Mouse (Mus musculus): ENCODE results near the gene Knstrn. TPM values are rescaled to one million over a fixed set of nuclear protein-coding genes. Genes with fewer than 3 reads are reported as not detected.

Knstrn gene
- polyA plus RNA-seq (2011; ENCODE audit: insufficient read depth, insufficient read length, low replicate concordance, missing spikeins), result 101 and 133 TPM in 2 replicates

GRCm38 (mm10) chr2:118813981-118814836, at the start of gene Knstrn:
TSS of gene Knstrn (plus strand) at chr2:118814003.
- Histone ChIP-seq H3K4me1 (ENCODE audit: control insufficient read depth, insufficient read depth, low read length) (peaks cover 2% of the 10 kb centered on the region; the same call in 1 of the 2 replicates), H3K4me3 (replicated peaks; ENCODE audit: control insufficient read depth, low read depth, low read length) (peak within 1 kb of the TSS; percentile 90), H3K27ac (ENCODE audit: control insufficient read depth, insufficient read depth, low read depth, low read length, poor library complexity) (peak within 1 kb of the TSS; percentile 68)
- WGBS, result 1% methylated on average over 49 of the region's 49 CpGs
- peak; percentile 48; the same call in 1 of the 2 replicates for TF ChIP-seq POLR2A (IDR thresholded peaks at IDR 0.05; ENCODE audit: borderline replicate concordance, control insufficient read depth, low read depth, low read length)
- no peak for TF ChIP-seq CTCF (IDR thresholded peaks at IDR 0.05; ENCODE audit: control insufficient read depth, insufficient read depth, low read length)

DNA sequence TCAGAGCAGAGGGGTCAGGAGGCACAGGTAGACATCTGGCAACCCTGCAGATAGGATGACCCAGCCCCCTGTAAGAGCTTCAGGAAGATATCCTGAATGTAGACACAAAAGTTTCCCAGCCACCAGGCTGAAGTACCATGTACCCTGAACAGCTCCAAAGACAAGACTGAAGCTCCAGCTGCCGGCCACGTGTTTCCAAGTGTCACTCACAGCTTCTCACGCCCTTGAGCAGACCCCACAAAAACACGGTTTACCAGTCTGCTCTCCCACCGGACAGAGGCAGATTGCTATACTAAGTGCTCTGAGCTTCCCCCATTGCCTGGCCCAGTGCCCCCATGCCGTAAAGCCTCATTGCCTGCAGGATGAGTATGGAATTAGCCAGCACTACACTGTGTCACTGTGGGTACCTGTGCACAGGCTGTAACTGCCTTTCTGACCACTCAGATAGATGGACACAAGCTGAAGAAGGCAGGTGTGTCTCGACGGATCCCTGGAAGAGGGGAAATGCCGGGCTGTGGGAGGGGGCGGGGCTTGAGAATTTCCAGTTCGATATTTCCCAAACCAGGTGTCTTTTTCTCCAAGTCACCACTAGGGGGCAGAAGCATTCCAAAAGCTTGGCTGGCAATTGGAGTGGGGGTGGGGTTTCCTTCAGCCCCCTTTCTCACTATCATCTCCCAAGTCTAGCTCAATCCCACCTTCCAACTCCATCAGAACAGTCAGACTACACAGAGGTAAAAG, 49.5 kb upstream of the Knstrn start:
- H3K4me1 ChIP-seq (ENCODE audit: control insufficient read depth, insufficient read depth, low read length), result peaks cover 1% of the 10 kb centered on the region
- no peak overlapping the region for H3K27ac ChIP-seq (ENCODE audit: control insufficient read depth, insufficient read depth, low read depth, low read length, poor library complexity)
- WGBS, result 34% methylated on average over 11 of the region's 11 CpGs
- H3K4me3 ChIP-seq (replicated peaks; ENCODE audit: control insufficient read depth, low read depth, low read length), result no peak overlapping the region
- no peak for TF ChIP-seq POLR2A (IDR thresholded peaks at IDR 0.05; ENCODE audit: borderline replicate concordance, control insufficient read depth, low read depth, low read length)
- peak; percentile 33; the same call in 1 of the 2 replicates for TF ChIP-seq CTCF (IDR thresholded peaks at IDR 0.05; ENCODE audit: control insufficient read depth, insufficient read depth, low read length)

DNA sequence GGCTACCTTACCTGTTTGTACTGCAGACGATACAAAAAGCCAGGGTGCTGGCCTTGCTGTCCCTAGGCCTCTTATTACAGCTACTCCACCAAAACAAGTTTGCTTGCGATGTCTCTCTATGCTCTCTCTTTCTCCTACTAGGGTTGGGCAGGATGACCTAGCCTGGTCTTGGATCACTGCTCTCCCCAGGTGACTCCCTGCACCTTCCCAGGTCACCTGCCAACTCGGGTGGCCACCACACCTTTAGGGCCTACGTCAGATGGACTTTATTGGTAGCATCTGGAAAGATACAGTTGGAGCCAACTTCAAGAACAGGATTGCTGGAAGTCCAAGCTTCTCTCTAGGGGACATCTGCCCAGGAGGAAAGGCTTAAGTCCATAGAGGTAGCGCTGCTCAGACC, 48.9 kb upstream of the Knstrn start:
- TF ChIP-seq CTCF (IDR thresholded peaks at IDR 0.05; ENCODE audit: control insufficient read depth, insufficient read depth, low read length), result no peak
- no peak for TF ChIP-seq POLR2A (IDR thresholded peaks at IDR 0.05; ENCODE audit: borderline replicate concordance, control insufficient read depth, low read depth, low read length)

DNA sequence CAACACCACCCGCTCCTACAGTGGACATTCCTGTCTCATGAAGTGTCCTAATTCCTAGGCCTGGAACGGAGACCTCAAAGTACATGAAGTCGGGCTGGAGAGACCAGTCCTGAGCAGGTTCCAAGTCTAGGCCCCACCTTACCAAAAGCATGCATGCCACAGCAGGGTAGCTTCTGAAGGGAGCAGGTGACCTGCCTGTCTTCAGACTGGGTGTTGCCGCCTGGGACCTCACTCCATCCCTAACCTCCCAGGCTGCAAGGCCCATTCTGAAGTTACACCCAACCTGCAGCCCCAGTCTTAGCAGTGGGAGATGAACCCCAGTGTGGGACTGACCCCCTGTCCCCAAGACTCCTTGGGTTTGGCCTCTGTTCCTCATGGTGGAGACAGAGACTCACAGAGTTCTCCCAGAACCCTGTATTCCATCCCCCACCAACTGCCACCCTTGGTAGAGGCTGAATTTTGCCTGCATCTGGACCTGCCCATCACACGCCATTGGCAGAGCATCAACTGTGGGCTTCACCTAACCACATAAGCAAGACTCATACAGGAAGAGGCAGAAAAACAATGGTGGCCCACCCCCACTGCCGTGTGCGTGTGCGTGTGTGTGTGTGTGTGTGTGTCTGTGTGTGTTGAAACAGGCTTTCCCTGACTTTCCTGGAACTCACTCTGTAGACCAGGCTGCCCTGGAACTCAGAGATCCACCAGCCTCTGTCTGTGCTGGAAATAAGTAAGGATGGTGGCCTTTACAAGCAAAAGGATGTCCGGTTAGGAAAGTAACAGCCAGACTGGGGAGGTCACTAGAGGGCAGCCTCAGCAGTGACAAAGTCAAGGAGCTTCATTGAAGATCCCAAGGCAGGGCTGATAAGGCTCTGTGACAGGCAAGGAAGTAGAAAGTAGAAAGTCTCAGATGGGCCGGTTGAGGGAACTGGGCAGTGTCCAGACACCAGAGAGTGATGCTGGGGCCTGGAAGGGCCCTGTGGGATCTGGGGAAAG, 47.5 kb upstream of the Knstrn start:
- 43% methylated on average over 10 of the region's 10 CpGs for WGBS
- TF ChIP-seq CTCF (IDR thresholded peaks at IDR 0.05; ENCODE audit: control insufficient read depth, insufficient read depth, low read length), result no peak
- TF ChIP-seq POLR2A (IDR thresholded peaks at IDR 0.05; ENCODE audit: borderline replicate concordance, control insufficient read depth, low read depth, low read length), result no peak
- no peak overlapping the region for H3K4me3 ChIP-seq (replicated peaks; ENCODE audit: control insufficient read depth, low read depth, low read length)
- peaks cover 1% of the 10 kb centered on the region for H3K4me1 ChIP-seq (ENCODE audit: control insufficient read depth, insufficient read depth, low read length)
- no peak overlapping the region for H3K27ac ChIP-seq (ENCODE audit: control insufficient read depth, insufficient read depth, low read depth, low read length, poor library complexity)

More for the DNA sequence above, 48.9 kb upstream of the Knstrn start:
- H3K4me3 ChIP-seq (replicated peaks; ENCODE audit: control insufficient read depth, low read depth, low read length), result no peak overlapping the region
- no peak overlapping the region for H3K27ac ChIP-seq (ENCODE audit: control insufficient read depth, insufficient read depth, low read depth, low read length, poor library complexity)
- H3K4me1 ChIP-seq (ENCODE audit: control insufficient read depth, insufficient read depth, low read length), result peaks cover 1% of the 10 kb centered on the region
- WGBS, result 81% methylated on average over 5 of the region's 5 CpGs

- TF ChIP-seq POLR2A (IDR thresholded peaks at IDR 0.05; ENCODE audit: borderline replicate concordance, control insufficient read depth, low read depth, low read length) (no peak), CTCF (IDR thresholded peaks at IDR 0.05; ENCODE audit: control insufficient read depth, insufficient read depth, low read length) (no peak)
- H3K27ac ChIP-seq (ENCODE audit: control insufficient read depth, insufficient read depth, low read depth, low read length, poor library complexity), result no peak within 1 kb of the TSS
- no peaks in the 10 kb centered on the region for H3K4me1 ChIP-seq (ENCODE audit: control insufficient read depth, insufficient read depth, low read length)
- WGBS, result 63% methylated on average over 6 of the region's 6 CpGs
- H3K4me3 ChIP-seq (replicated peaks; ENCODE audit: control insufficient read depth, low read depth, low read length), result no peak within 1 kb of the TSS
These were observed 41.5 kb upstream of the Knstrn start, which contains the start of gene Phgr1 for GRCm38 (mm10) chr2:118772158-118772874. TSS of gene Phgr1 (plus strand) at chr2:118772769.

- no peak overlapping the region for H3K4me3 ChIP-seq (replicated peaks; ENCODE audit: control insufficient read depth, low read depth, low read length)
- WGBS, result 56% methylated on average over 2 of the region's 2 CpGs
- TF ChIP-seq POLR2A (IDR thresholded peaks at IDR 0.05; ENCODE audit: borderline replicate concordance, control insufficient read depth, low read depth, low read length) (no peak), CTCF (IDR thresholded peaks at IDR 0.05; ENCODE audit: control insufficient read depth, insufficient read depth, low read length) (no peak)
- H3K4me1 ChIP-seq (ENCODE audit: control insufficient read depth, insufficient read depth, low read length), result no peaks in the 10 kb centered on the region
- H3K27ac ChIP-seq (ENCODE audit: control insufficient read depth, insufficient read depth, low read depth, low read length, poor library complexity), result no peak overlapping the region
These were observed 39.3 kb upstream of the Knstrn start for GRCm38 (mm10) chr2:118774536-118774935.

DNA sequence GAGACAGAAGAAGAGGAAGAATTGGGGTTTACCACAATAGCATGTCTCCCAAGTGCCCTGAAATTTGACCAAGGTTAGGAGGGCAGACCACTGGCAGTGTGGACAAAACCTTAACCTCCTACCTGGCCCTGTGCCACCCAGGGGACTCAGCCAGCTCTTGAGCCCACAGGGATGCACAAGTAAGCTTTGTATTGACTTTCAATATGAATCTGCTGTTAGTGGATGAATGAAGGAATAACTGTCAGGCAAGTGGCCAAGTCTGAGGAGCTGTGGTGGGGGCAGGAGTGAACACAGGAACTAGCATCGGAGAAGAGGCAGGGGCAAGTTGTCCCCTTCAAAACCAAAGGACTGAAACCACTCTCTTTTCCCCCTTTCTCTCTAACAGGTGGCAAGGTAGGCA, 38.4 kb upstream of the Knstrn start:
- H3K4me3 ChIP-seq (replicated peaks; ENCODE audit: control insufficient read depth, low read depth, low read length), result no peak overlapping the region
- 4% methylated on average over 1 of the region's 1 CpGs for WGBS
- TF ChIP-seq CTCF (IDR thresholded peaks at IDR 0.05; ENCODE audit: control insufficient read depth, insufficient read depth, low read length) (no peak), POLR2A (IDR thresholded peaks at IDR 0.05; ENCODE audit: borderline replicate concordance, control insufficient read depth, low read depth, low read length) (no peak)

More for the DNA sequence above, 38.4 kb upstream of the Knstrn start:
- H3K27ac ChIP-seq (ENCODE audit: control insufficient read depth, insufficient read depth, low read depth, low read length, poor library complexity), result no peak overlapping the region
- H3K4me1 ChIP-seq (ENCODE audit: control insufficient read depth, insufficient read depth, low read length), result no peaks in the 10 kb centered on the region; the same call in 1 of the 2 replicates
